Mouse (Mus musculus) right cerebral cortex, postnatal 10 days (tissue): Measurements from ENCODE around the gene Ptprcap.
"Not testable (repeated sequence)": the region's sequence is repeated elsewhere in the genome, so short reads cannot be mapped to it uniquely, and the experiment has no call there.

Source experiments
- DNase-seq, 2 experiments: peaks; one replicate each; pipeline ENCODE4 v3.0.0; 2021; ENCODE audit warnings: low spot score in 2 of 2

Gene Ptprcap

DNA sequence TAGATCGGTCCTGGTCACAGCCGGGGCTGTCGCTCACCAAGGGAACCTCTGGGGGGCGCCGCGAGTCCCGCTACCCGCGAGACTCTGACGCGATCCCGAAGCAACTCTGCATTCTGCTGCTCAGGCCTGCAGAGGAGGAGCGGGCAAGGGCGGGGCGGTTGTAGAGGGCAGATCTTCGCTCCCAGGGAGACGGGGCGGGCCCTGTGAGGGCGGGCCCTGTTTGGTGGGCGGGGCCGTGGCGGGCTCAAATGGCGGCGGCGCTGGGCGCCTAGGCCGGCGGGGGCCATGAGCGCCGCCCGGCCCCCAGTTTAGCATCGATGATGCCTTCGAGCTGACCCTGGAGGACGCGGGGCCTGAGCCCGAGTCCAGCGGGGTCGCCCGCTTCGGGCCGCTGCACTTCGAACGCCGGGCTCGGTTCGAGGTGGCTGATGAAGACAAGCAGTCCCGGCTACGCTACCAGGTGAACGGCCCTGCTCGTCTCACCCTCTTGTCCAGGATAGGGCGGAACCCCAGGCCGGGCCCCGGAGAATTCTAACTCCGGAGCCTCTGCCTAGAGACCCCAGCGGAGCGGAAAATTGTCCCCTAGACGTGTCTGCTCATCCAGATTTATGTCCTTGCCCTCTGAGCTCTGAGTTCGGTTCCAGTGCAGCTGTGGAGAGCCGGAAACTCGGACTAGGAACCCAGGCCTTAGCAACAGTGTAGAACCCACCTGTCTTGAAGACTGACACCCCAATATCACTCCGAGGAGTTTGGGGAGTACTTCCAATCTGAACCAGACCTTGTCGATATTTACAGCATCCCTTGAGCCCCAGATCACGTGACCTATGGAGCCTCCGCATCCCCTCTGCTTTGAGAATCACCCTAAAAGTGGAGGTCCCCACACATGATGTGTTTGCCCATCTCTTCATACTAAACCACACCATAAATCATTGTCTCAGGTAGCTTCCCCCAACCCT, 27.4 kb upstream of the Ptprcap start, which contains the start of gene Aip:
TSS of gene Aip (minus strand) at position 118 of the 956 bp plus-strand sequence.
- peak; percentile 99 for DNase-seq

DNA sequence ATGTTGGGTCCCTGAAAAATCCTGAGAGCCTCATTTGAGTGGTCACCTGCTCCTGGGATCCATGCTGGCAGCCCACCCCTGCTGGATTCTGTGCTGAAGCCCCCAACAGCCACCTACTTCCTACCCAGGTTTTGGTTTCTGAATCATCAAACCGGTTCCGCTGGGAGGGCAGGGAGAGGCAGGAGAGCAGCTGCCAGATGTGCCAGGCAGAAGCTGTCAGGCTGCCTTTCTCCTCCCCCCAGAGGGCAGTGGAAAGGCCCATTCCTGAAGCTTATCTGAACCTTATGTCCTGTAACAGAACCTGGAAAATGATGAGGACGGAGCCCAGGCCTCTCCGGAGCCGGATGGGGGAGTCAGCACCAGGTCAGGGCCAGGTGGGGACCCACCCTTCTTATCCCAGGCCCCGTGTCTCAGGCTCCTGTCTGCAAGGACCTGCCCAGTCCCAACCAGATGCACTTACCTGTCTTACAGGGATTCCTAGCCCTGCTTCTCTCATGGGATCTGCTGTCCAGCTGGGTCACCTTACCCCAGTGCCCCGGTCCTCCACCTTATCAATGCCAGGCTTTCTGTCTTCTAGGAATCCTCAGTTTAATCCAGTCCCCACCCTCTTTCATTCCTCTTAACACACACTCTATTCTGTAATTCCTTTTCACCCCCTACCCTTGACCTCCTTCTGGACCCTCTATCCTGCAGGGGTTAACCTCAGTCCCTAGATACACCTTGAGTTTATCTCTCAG, 26.5 kb upstream of the Ptprcap start:
- no peak for DNase-seq

- no peak for DNase-seq
Measured at GRCm38 (mm10) chr19:4129462-4129861, 23.9 kb upstream of the Ptprcap start.

DNA sequence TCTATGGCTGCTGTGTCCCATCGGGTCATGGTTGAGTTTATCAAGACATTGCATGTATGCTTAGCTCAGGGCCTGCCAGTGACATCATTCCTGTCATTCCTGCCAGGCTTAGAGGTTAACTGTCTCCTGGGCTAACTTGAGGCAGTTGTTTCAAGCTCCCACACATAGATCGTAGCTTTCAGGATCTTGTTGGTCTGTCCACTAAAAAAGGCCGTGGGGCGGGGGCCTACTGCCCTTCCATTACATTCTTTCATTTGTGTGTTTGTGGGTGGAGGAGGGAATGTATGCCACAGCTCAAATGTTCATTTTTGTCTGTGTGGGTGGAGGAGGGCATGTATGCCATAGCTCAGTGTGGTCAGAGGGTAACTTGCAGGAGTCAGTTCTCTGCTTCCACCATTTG, 23.3 kb upstream of the Ptprcap start:
- no peak for DNase-seq

GRCm38 (mm10) chr19:4131075-4131474, 22.3 kb upstream of the Ptprcap start:
- DNase-seq, result no peak

- DNase-seq, result no peak
Measured at GRCm38 (mm10) chr19:4131768-4132167, 21.6 kb upstream of the Ptprcap start.

DNA sequence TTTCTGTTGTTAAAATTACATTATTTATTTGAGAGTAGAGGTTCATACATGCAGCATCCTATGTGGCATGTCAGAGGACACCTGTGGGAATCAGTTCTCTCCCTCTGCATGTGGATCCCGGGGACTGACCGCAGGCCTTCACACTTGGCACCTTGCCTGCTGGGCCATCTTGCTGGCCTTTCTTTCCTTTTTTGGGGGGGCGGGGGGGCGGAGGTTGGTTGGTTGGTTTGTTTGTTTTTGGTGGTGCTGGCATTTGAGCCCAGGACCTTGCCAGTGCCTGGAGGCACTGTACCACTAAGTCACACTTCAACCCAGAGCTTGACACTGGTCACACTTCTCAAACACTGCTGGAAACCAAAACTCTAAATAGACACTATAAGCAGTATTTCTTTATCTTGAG, 19.1 kb upstream of the Ptprcap start:
- no peak for DNase-seq

GRCm38 (mm10) chr19:4135229-4135962, 18.0 kb upstream of the Ptprcap start:
- DNase-seq, result not testable (repeated sequence)

GRCm38 (mm10) chr19:4135963-4136345, 17.4 kb upstream of the Ptprcap start:
- not testable (repeated sequence) for DNase-seq

DNA sequence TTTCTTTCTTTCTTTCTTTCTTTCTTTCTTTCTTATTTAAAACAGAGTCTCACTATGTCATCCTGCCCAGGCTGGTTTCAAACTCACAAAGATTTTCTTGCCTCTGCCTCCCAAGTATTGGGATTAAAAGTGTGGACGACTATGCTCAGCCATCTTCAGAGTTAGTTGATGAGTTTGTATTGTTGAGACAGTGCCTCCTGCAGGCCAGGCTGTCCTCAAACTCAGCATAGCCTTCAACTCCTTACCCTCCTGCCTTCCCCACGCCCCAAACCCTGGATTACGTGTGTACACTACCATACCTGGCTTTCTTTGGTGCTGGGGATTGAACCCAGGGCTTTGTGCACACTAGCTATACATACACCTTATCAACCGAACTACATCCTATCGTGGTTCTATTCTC, 16.9 kb upstream of the Ptprcap start:
- no peak for DNase-seq

DNA sequence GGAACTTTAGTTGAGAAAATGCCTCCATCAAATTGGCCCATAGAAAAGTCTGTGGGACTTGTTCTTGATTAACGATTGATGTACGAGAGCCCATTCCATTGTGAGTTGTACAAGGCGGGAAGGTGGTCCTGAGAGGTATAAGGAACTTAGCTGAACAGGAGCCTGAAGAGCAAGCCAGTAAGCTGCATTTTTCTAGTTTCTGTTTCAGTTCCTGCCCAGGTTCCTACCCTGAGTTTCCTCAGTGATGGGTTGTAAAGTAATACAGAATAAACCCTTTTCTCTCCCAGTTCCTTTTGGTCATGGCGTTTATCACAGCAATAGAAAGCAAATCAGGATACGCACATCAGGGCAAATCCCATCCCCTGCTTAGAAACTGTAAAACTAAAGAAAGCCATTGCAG, 15.5 kb upstream of the Ptprcap start:
- DNase-seq, result no peak

DNA sequence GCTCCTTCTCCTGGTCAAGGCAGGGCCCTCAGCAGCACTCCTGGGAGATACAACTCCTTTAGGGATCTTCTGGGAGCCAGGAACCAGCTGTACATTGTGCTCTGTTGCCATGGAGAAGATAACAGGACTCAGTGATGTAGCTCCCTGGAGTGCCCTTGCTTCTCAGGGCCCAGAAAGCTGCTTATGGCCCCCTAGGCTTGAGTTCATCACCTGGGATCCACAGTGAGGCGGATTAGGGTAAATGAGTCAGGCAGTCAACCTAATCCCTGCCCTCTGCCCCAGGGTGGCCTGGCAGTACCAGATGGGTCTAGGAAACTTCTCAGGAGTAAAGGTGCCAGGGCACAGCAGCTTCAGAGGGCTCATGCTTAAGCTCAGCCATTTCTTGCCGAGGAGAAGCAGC, 14.0 kb upstream of the Ptprcap start, which contains the start of gene Gpr152:
TSS of gene Gpr152 (plus strand) at position 342 of the 400 bp plus-strand sequence.
- DNase-seq, result no peak

- DNase-seq, result no peak
Measured at GRCm38 (mm10) chr19:4140147-4140546, 13.3 kb upstream of the Ptprcap start.

GRCm38 (mm10) chr19:4142416-4143173, 10.8 kb upstream of the Ptprcap start:
- no peak for DNase-seq

- no peak for DNase-seq
Measured at GRCm38 (mm10) chr19:4143759-4144268, 9.6 kb upstream of the Ptprcap start, which contains the start of gene Cabp4. TSS of gene Cabp4 (minus strand) at chr19:4144033.

DNA sequence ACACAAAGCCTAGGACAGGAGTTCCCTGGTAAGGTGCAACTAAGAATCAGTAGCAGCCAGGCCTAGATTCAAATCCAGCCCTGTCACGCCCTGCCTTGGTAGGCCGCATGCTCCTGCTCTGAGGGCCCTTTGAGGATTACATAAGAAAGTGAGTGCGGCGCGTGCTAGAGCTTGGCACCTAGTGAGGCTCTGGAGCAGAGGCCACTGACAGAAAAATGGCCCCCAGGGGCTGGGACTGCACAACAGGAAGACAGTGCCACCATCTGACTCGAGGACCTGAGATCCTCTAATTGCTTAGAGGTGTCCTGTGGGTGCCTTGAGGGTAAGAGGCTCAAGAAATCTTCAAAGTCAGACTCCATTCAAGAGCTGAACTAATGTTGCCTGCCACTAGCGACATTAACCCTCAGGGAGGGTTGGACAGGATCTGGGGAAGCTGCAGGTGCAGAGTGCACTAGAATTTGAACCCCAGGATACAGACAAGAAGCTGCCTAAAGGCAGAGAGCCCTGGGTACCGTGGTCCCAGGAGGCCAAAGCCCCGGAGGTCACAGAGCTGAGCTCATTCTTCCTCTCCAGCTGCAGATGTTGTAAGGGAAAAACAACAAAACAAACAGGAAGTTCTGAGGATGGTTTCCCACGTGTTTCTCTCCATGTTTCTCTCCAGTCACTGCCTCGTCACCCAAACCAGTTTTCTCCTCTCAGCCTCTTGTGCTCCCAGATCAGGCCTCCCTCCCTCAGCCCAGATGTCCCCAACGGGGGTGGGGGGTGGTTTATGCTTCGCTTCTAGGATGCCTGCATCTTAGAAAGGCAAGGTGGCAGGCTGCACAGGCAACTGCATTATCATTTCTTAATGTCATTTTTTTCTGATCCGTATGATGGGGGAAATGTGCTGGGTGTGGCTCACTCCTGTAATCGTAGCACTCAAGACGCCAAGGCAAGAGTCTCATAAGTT, 8.6 kb upstream of the Ptprcap start:
- DNase-seq, result no peak

DNA sequence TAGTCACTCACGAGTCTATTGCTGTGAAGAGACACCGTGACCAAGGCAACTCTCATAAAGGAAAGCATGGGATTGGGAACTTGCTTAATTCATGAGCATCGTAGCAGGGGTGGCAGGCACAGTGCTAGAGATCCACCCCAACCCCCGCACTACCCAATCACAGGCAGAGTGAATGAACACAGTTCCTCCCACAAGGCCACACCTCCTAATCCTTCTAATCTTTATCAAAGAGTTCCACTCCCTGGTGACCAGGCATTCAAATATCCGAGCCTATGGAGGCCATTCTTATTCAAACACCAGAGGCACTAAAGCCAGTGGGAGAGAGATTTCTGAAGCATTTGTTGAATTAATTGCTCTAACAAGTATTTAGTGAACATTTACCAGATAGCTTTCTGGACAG, 7.5 kb upstream of the Ptprcap start:
- DNase-seq, result no peak

DNA sequence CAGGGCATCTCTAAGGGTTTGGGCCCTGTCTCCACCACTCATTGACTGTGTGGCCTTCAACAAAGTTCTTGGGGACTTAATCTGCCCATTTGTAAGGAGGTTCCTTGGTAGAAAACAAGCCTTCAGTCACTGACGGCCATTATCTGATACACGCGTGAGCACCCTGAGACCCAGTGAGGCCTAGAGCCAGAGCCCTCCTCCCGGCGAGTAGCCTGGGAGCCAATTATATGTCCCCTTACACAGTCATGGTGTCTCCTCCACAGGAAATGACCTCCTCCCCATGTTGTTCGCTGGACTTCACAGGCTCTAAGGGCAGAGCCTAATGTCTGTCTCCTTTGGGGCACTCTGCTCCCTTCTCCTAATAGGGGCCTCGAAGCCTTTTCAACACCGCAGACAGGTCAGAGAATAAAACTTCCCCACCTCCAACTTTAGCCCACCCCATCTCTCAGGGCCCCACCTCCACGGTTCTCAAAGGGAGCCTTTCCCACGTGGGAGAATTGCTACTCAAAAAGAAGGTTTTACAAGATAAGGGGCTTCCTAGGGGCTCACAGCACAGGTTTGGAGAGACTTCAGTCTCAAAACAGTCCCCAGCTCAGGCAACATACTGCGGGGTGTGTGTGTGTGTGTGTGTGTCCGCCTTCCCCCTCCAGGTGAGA, 6.9 kb upstream of the Ptprcap start:
- DNase-seq, result no peak

DNA sequence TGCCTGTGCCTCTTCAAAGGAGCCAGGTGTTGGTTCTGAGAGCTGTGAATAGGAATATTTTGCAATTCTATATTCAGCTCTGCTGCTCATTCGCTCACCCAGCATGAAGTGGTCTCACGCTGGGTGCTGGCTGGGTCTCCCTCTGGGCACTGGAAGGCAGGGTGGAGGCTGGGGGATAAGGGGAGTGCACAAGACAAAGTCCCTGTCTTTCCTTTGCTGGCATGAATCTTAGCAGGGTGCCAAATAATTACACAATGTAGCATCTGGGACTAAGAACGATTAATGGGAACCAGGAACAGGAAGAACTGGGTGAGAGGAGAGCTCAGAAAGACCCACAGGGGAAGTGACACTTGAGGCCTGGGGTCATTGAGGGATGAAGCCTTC, 6.4 kb upstream of the Ptprcap start:
- no peak for DNase-seq
